Mouse (Mus musculus): ENCODE measurements around the gene Sri. TPM values are rescaled to one million over a fixed set of nuclear protein-coding genes. Genes with fewer than 3 reads are reported as not detected.

Gene Sri
- total and polyA plus RNA-seq, 2 experiments: 58.8 to 60.3 TPM

DNA sequence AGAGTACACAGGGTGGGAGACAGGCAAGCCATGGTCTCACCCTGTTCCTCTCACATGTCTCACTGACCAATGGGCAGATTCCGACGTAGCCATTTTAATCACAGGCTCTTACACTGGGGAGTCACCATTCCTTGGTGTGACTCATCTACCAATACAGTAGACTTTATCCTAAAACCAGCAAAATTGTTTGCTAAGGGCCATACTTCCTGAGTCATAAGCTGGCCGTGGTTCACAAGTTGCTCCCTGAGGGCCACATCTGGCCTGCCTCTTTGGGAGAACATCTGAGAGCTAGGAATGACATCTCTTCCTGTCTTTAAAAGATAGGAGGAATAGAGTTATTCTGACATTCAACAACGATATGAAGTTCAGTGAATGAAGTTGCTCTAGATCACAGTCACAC, 7.9 kb downstream of the Sri start:
- H3K4me3 ChIP-seq (ENCODE audit: insufficient read depth, low read depth, low read length): no peak overlapping the region
- H3K79me2 ChIP-seq (ENCODE audit: control insufficient read depth, insufficient read depth, low read length): no peaks in the 10 kb centered on the region; the same call in 1 of the 2 replicates
- WGBS: 89% methylated on average over 4 of the region's 4 CpGs
- TF ChIP-seq POLR2A (IDR thresholded peaks at IDR 0.05; ENCODE audit: extremely low read depth, insufficient read depth, low read length) (no peak), CTCF (IDR thresholded peaks at IDR 0.05; ENCODE audit: low read depth, low read length) (no peak)
- no peak for DNase-seq (ENCODE audit: extremely low read depth, low read depth, low spot score)
- H3K27ac ChIP-seq (replicated peaks; ENCODE audit: insufficient read depth, low read depth, low read length): no peak overlapping the region
- H3K9ac ChIP-seq (ENCODE audit: low read depth, low read length): no peak overlapping the region
- H3K27me3 ChIP-seq (ENCODE audit: control insufficient read depth, insufficient read depth, low read length): no peaks in the 10 kb centered on the region
- peaks cover 7% of the 10 kb centered on the region for H3K4me1 ChIP-seq (ENCODE audit: control insufficient read depth, insufficient read depth, low read length)
- peaks cover 3% of the 10 kb centered on the region; the same call in 1 of the 2 replicates for H3K36me3 ChIP-seq (ENCODE audit: control insufficient read depth, insufficient read depth, low read length)

DNA sequence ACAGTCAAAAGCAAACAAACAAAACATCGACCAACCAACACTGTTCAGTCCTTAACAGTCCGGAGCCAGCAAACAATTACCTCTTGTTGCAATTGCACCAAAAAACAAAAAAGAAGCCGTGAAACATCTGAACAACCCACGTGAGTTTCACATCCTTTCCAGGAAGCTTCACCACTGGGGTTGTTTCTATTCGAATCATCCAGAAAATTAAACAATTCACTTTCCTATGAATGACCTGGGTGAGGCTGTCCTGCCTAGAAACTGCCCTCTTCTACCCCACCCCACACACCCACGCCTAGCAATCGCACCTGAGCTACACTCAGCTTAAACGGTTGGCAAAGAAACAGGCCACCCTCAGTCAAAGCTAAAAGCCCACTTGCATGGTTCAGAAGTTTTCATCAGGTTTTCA, 9.8 kb downstream of the Sri start:
- WGBS: 2% methylated on average over 8 of the region's 8 CpGs
- no peaks in the 10 kb centered on the region for H3K27me3 ChIP-seq (ENCODE audit: control insufficient read depth, insufficient read depth, low read length)
- DNase-seq (ENCODE audit: extremely low read depth, low read depth, low spot score): peak; percentile 71

DNA sequence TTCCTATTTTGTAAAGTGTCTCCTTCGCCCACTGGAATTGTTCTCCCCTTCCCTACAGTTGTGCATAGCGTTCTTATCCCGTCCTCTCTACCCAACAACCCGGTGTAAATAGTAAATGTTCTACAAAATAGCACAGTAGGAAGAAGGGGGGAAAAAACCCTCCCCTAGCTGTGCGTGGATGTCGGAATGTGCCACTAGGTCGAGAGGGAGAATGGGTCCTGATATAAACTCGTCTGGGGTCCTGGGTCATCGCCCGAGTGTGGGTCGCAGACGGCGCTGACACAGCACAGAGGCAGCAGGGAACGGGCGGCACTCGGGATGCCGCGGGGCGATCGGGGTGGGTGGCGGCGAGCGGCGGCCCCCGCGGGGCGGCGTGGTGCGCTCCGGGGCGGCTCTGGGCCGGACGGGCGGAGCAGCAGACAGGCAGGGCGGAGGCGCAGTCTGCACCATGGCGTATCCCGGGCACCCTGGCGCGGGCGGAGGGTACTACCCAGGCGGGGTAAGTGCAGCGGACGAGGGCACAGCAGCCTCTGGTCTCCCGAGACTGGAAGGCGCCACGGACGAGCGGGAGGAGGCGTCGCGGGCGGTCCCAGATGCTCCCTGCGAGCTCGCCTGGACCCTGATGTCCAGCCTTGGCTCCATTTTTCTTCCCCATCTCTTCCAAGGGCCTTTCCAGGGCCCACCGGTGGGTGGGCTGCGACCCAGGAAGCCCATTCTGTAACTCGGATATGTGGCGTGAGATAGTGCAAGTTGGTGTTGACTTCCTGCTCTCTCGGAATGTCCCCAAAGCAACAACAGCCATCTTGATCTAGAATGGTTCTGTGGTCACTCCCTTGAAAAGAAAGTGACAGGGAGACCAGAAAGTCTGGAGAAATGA, 10.5 kb downstream of the Sri start:
- H3K36me3 ChIP-seq (ENCODE audit: control insufficient read depth, insufficient read depth, low read length): peaks cover 19% of the 10 kb centered on the region
- peak; percentile 77 for DNase-seq (ENCODE audit: extremely low read depth, low read depth, low spot score)

More for the DNA sequence above, 9.8 kb downstream of the Sri start:
- H3K4me1 ChIP-seq (ENCODE audit: control insufficient read depth, insufficient read depth, low read length): peaks cover 7% of the 10 kb centered on the region
- TF ChIP-seq POLR2A (IDR thresholded peaks at IDR 0.05; ENCODE audit: extremely low read depth, insufficient read depth, low read length) (no peak), CTCF (IDR thresholded peaks at IDR 0.05; ENCODE audit: low read depth, low read length) (no peak)
- peaks cover 17% of the 10 kb centered on the region for H3K36me3 ChIP-seq (ENCODE audit: control insufficient read depth, insufficient read depth, low read length)
- peak overlapping the region; percentile 64 for H3K9ac ChIP-seq (ENCODE audit: low read depth, low read length)
- H3K27ac ChIP-seq (replicated peaks; ENCODE audit: insufficient read depth, low read depth, low read length): peak overlapping the region; percentile 82
- H3K79me2 ChIP-seq (ENCODE audit: control insufficient read depth, insufficient read depth, low read length): no peaks in the 10 kb centered on the region; the same call in 1 of the 2 replicates
- peak overlapping the region; percentile 84 for H3K4me3 ChIP-seq (ENCODE audit: insufficient read depth, low read depth, low read length)

DNA sequence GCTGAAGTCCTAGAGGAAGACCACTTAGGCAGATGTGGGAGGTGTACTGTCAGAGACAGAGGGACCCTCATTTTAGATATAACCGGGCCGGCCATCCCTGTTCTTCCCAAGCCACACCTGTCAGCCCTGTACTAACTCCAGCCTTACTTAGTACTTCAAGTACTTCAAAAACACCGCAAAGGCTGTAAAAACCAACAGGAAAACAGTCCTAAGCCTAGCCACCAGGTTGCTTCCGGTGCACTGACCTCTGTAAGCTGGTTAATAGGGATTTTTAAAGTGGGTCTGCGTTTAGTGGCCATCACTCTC, 11.1 kb downstream of the Sri start:
- TF ChIP-seq POLR2A (IDR thresholded peaks at IDR 0.05; ENCODE audit: extremely low read depth, insufficient read depth, low read length): no peak
- TF ChIP-seq CTCF (IDR thresholded peaks at IDR 0.05; ENCODE audit: low read depth, low read length): no peak
- Histone ChIP-seq H3K9ac (ENCODE audit: low read depth, low read length) (peak overlapping the region; percentile 94), H3K27me3 (ENCODE audit: control insufficient read depth, insufficient read depth, low read length) (no peaks in the 10 kb centered on the region), H3K4me3 (ENCODE audit: insufficient read depth, low read depth, low read length) (peak overlapping the region; percentile 84), H3K4me1 (ENCODE audit: control insufficient read depth, insufficient read depth, low read length) (peaks cover 7% of the 10 kb centered on the region), H3K79me2 (ENCODE audit: control insufficient read depth, insufficient read depth, low read length) (no peaks in the 10 kb centered on the region; the same call in 1 of the 2 replicates), H3K27ac (replicated peaks; ENCODE audit: insufficient read depth, low read depth, low read length) (peak overlapping the region; percentile 82; the same call in 1 of the 2 replicates), H3K36me3 (ENCODE audit: control insufficient read depth, insufficient read depth, low read length) (peaks cover 23% of the 10 kb centered on the region)
- WGBS: 29% methylated on average over 5 of the region's 5 CpGs
- DNase-seq (ENCODE audit: extremely low read depth, low read depth, low spot score): peak; percentile 34

More for the DNA sequence above, 10.5 kb downstream of the Sri start:
- H3K9ac ChIP-seq (ENCODE audit: low read depth, low read length): peak overlapping the region; percentile 94
- TF ChIP-seq CTCF (IDR thresholded peaks at IDR 0.05; ENCODE audit: low read depth, low read length) (peak; percentile 48), POLR2A (IDR thresholded peaks at IDR 0.05; ENCODE audit: extremely low read depth, insufficient read depth, low read length) (peak; percentile 87)
- peaks cover 7% of the 10 kb centered on the region for H3K4me1 ChIP-seq (ENCODE audit: control insufficient read depth, insufficient read depth, low read length)
- under 1% methylated on average over 60 of the region's 60 CpGs for WGBS
- peak overlapping the region; percentile 82 for H3K27ac ChIP-seq (replicated peaks; ENCODE audit: insufficient read depth, low read depth, low read length)
- H3K27me3 ChIP-seq (ENCODE audit: control insufficient read depth, insufficient read depth, low read length): no peaks in the 10 kb centered on the region
- no peaks in the 10 kb centered on the region; the same call in 1 of the 2 replicates for H3K79me2 ChIP-seq (ENCODE audit: control insufficient read depth, insufficient read depth, low read length)
- H3K4me3 ChIP-seq (ENCODE audit: insufficient read depth, low read depth, low read length): peak overlapping the region; percentile 84

DNA sequence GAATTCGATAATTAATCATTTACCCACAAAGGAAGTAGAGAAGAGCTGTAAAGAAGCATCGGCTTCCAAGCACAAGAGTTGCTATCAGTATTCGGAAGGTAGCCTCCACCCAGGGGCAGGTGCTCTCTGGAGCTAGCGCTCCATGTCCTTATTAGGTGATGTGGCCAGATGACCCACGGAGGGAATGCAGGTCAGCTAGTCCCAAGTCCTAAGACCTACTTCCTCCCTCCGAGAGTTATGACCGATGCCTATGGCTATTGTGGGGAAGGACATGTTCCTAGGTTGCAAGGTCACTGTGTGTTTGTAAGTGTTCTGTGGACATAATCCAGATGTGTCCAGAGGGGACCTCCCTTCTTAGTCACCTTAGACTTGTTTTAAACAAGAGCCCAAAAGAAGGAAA, 12.2 kb downstream of the Sri start:
- DNase-seq (ENCODE audit: extremely low read depth, low read depth, low spot score): no peak
- H3K9ac ChIP-seq (ENCODE audit: low read depth, low read length): no peak overlapping the region
- peaks cover 7% of the 10 kb centered on the region for H3K4me1 ChIP-seq (ENCODE audit: control insufficient read depth, insufficient read depth, low read length)
- no peak overlapping the region for H3K4me3 ChIP-seq (ENCODE audit: insufficient read depth, low read depth, low read length)
- H3K36me3 ChIP-seq (ENCODE audit: control insufficient read depth, insufficient read depth, low read length): peaks cover 23% of the 10 kb centered on the region
- no peak for TF ChIP-seq POLR2A (IDR thresholded peaks at IDR 0.05; ENCODE audit: extremely low read depth, insufficient read depth, low read length)
- H3K27ac ChIP-seq (replicated peaks; ENCODE audit: insufficient read depth, low read depth, low read length): no peak overlapping the region
- WGBS: 88% methylated on average over 7 of the region's 7 CpGs
- no peaks in the 10 kb centered on the region for H3K27me3 ChIP-seq (ENCODE audit: control insufficient read depth, insufficient read depth, low read length)
- H3K79me2 ChIP-seq (ENCODE audit: control insufficient read depth, insufficient read depth, low read length): no peaks in the 10 kb centered on the region; the same call in 1 of the 2 replicates

DNA sequence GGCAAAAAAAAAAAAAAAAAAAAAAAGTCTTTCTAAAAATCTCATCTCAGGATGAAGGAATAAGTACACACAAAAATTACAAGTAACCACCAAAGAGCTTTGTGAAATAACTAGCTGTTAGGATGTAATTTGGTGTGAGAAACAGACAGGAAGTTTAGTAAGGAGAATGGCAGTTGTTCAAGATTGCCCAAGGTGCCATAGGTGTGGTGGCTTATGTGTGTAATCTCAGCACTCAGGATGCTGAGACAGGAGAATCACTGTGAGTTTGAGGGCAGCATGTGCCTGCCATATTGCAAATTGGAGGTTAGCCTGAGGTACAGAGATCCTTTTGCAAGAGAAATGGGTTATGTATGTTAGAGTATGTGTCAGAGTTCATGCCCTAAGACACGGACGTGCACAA, 16.6 kb downstream of the Sri start:
- no peak overlapping the region for H3K9ac ChIP-seq (ENCODE audit: low read depth, low read length)
- no peak for DNase-seq (ENCODE audit: extremely low read depth, low read depth, low spot score)
- H3K79me2 ChIP-seq (ENCODE audit: control insufficient read depth, insufficient read depth, low read length): no peaks in the 10 kb centered on the region; the same call in 1 of the 2 replicates
- peaks cover 46% of the 10 kb centered on the region for H3K36me3 ChIP-seq (ENCODE audit: control insufficient read depth, insufficient read depth, low read length)
- TF ChIP-seq CTCF (IDR thresholded peaks at IDR 0.05; ENCODE audit: low read depth, low read length): no peak
- TF ChIP-seq POLR2A (IDR thresholded peaks at IDR 0.05; ENCODE audit: extremely low read depth, insufficient read depth, low read length): no peak
- no peak overlapping the region for H3K27ac ChIP-seq (replicated peaks; ENCODE audit: insufficient read depth, low read depth, low read length)
- WGBS: 94% methylated on average over 2 of the region's 2 CpGs
- H3K27me3 ChIP-seq (ENCODE audit: control insufficient read depth, insufficient read depth, low read length): no peaks in the 10 kb centered on the region
- H3K4me1 ChIP-seq (ENCODE audit: control insufficient read depth, insufficient read depth, low read length): no peaks in the 10 kb centered on the region
- H3K4me3 ChIP-seq (ENCODE audit: insufficient read depth, low read depth, low read length): no peak overlapping the region
